Mouse (Mus musculus) embryo, embryonic 10.5 days (tissue): ENCODE measurements around the gene Gm44503.
A peak's percentile ranks its signal among the peaks of the same experiment; 100 is the strongest.

ENCODE experiments used
- DNase-seq: peaks from one replicate; pipeline ENCODE4 v3.0.0-alpha.2; 2015; ENCODE audit warnings: low spot score

Gm44503 gene

DNA sequence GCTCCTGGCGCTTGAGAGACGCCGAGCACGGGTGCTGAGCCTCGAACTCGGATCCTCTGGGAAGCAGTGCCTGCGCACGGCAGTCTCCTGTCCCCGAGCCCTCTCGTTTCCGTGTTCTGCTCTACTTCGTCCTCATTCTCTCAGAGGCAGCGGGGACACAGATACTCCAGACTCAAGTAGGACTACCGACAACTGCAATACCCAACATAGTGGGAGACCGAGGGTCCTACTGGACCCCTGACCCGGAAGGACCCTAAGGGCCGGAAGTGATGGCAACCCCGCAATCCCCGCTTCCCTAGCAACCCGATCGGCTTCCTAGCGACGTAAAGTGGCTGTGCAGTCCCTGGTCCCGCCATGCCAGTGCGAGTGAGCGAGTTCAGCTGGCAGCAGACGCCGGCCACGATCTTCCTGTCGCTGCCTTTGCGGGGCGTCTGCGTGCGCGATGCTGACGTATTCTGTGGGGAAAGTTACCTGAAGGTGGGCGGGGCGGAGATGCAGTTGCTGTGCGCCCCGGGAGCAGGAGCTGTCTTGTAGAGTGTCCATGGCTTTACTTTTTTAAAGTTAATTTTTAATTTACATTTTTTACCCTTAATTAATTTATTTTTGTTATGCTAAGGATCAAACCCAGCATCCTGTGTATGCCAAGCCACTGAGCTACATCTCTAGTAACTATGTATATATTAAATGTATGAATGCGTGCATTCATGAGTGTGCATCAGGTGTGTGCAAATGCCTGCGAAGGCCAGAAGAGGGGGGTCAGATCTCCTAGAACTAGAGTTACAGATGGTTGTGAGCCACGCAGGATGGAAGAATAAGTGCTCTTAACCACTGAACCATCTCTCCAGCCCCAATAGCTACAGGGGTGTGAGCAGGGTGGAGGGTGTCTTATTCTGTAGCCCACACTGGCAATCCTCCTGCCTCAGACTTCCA lies at the start of gene Gm44503, which contains the start of gene Dyx1c1:
TSS of gene Gm44503 (plus strand) at position 332 of the 930 bp plus-strand sequence.
TSS of gene Dyx1c1 (plus strand) at position 265 of the 930 bp plus-strand sequence.
- DNase-seq, result peak; percentile 95

GRCm38 (mm10) chr9:72911381-72911780 lies 47.3 kb upstream of the Gm44503 start:
- DNase-seq, result no peak

DNA sequence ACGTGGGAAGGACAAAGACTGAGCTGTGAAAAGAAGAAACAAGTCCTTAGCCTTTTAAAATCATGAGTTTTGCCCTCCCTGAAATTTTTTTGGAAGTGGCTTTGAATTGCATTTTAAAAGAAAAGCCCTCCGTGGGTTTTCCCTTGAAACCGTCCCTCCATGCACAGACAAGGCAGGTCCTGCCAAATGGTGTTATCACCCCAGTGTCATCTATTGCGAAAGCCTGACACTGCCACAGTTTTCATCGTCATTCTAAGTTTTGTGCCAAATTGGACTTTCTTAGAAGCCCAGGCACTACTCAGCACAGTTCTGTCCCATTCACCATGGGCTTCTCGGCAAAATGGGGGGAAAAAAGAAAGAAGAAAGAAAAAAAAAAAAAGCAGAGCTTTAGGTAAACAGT lies 45.1 kb upstream of the Gm44503 start:
- no peak for DNase-seq

GRCm38 (mm10) chr9:72915728-72916127 lies 42.9 kb upstream of the Gm44503 start:
- DNase-seq, result no peak

- no peak for DNase-seq
Observed at GRCm38 (mm10) chr9:72923068-72923467, 35.6 kb upstream of the Gm44503 start.

- peak; percentile 71 for DNase-seq
Observed at GRCm38 (mm10) chr9:72925021-72925934, 33.4 kb upstream of the Gm44503 start, which contains the start of gene Pygo1. TSS of gene Pygo1 (plus strand) at chr9:72925645.

- DNase-seq, result no peak
Observed at GRCm38 (mm10) chr9:72925935-72926258, 32.8 kb upstream of the Gm44503 start.

GRCm38 (mm10) chr9:72931166-72931790 lies 27.4 kb upstream of the Gm44503 start:
- DNase-seq, result no peak

DNA sequence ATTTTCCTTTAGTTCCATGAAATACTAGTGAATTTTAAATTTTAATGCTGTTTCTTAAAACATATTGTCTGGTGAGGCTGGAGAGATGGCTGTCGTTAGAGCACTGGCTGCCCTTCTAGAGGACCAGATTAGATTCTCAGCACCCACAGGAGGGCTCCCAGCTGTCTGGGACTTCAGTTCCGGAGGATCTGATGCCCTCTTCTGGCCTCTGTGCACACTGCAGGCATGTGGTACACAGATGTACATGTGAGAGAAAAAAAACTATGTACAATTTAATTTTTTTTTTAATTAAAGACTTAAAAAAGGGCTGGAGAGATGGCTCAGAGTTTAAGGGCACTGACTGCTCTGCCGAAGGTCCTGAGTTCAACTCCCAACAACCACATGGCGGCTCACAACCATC lies 23.3 kb upstream of the Gm44503 start:
- no peak for DNase-seq

- no peak for DNase-seq
Observed at GRCm38 (mm10) chr9:72936301-72936700, 22.4 kb upstream of the Gm44503 start.

- no peak for DNase-seq
Observed at GRCm38 (mm10) chr9:72943424-72943823, 15.2 kb upstream of the Gm44503 start.

DNA sequence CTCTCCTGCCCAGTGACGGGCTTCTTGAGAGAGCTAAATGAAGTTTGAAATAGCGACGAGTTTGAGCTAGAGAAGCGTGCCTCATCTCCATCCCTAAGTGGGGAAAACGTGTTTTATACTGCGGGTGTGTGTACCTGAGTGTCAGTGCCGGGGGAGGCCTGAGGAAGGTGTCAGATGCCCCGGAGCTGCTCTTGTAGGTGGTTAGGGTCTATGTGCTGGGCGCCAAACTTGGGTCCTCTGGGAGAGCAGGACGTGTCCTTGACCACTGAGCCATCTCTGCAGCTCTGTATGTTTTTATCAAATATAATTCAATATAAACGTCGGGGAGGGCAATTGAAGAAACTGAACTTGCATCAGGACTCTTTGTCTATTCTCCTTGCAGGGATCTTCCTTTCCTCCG lies 14.4 kb upstream of the Gm44503 start:
- DNase-seq, result no peak

DNA sequence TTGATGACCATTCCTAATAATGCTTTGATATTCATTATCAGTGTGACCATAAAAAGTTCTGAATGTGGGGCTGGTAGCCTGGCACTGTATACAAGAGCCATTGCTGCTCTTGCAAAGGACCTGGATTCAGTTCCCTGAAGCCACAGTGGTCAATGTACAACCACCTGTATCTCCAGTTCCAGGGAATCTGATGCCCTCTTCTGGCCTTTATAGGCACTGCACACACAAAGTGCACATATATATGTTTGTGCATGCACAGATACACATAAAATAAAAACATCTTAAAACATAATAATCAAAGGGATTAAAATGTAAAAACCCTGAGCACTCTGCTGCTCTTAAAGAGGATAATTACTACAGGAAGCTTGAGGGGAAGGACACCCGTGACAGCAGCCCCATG lies 11.6 kb upstream of the Gm44503 start:
- no peak for DNase-seq

- peak; percentile 23 for DNase-seq
Observed at GRCm38 (mm10) chr9:72949572-72949971, 9.1 kb upstream of the Gm44503 start.

DNA sequence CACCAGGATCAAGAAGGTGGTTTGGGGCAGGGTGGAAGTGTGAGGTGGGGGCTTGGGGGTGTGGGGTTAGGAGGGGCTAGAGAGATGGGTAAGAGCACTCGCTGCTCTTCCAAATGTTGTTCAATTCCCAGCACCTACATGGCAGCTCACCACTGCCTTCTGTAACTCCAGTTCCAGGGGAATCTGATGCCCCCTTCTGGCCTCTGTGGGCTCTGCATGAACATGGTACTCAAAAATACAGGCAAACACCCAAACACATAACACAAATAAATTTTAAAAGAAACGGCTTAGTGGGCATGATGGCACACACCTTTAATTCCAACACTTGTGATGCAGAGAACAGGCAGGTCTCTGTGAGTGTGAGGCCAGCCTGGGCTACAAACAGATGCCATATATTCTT lies 3.9 kb upstream of the Gm44503 start:
- peak; percentile 57 for DNase-seq

DNA sequence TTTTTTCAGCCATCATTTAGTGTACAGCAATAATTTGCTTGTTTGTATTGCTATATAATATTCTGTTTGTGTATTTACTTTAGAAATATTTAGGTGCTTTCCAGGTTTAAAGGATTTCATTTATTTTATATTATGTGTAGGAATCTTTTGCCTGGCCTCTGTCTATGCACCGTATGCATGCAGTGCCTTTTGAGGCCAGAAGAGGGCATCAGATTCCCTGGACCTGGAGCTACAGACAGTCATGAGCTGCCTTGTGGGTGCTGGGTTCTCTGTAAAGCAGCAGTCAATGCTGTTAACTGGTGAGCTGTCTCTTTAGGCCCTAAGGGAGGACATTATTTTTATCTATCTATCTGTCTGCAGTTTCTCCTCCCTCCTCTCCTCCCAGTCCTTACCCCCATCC lies 3.1 kb upstream of the Gm44503 start:
- peak; percentile 82 for DNase-seq

- DNase-seq, result no peak
Observed at GRCm38 (mm10) chr9:72961346-72961745, 2.7 kb downstream of the Gm44503 start.

- no peak for DNase-seq
Observed at GRCm38 (mm10) chr9:72961959-72962358, 3.3 kb downstream of the Gm44503 start.

DNA sequence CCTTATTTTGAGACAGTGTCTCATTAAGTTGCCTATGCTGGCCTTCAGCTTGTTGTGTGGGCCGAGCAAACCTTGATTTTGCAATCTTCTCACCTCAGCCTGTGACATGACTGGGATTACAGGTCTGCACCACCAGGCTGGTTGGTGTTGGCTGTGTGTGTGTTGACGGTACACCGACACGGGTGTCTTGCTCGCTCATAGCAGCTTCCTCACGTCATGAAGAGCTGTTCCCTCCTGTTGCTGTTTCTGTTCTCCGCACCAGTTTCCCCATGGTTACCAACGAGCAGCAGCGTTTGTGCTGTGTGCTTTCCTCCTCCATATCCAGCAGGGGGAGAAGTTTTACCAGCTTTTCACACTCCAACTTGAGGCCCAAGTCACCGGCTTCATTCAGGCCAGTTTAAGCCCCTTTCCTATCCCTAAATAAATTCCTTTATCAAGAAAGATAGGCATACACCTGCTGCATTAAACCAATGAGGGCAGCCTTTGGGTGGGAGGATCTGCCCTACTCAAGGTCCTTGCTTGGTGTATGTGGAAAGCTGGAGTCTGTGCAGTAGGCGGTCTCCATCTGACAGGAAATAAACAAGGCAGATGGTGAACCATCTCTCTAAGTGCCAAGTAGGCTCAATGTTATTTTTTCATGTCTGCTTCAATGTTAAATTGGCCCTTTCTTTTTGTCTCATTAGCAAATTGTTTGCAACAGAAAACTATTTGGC lies 9.9 kb downstream of the Gm44503 start:
- peak; percentile 76 for DNase-seq

DNA sequence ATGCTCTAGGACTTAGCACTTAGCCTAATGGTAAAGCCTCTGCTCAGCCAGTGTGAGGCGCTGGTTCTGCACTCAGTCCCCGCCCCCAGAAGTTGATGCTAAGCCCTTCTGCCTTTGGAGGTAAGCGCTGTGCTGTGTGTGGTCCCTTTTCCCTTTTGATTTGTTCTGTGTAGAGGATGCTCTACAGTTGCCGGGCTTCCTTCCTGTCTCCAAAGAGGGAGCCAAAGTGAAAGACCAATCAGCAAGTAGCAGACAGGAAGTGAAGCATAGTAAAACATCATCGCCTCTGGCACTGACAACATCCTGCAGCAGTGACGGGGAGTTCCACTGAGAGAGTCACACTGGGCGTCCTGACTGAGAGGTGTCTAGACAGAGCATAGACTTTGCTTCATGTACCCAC lies 11.2 kb downstream of the Gm44503 start:
- no peak for DNase-seq

GRCm38 (mm10) chr9:72972435-72972834 lies 13.8 kb downstream of the Gm44503 start:
- no peak for DNase-seq

GRCm38 (mm10) chr9:72972984-72973383 lies 14.3 kb downstream of the Gm44503 start:
- no peak for DNase-seq
